ENCODE assay signal across 27 mouse cellular contexts in the genomic region with DNA sequence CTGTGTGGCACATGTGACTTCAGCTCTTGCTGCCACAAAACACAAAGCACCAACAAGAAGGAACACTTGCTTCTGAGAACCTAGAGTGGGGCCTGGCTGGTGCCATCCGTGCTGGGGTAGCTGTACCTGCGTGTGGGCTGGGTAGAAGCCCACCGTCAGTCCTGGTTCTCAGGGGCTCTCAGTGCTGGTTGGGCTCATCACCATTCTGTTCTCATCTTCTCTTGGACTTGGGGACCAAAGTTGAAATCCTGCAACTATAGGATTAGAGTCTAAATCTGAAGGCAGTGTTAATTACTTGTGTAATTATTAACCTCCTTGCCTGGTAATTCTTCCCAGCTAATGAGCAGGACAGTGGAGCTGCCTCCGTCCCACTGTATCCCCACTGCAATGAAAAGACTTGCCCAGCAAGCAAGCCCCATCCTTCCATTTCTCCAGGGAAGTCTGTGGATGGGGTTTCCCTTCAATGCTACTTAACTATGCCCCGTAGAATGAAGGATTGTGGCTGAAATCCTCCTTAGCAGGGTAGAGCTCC.
DNase-seq lines count a peak whose midpoint lies in the region; ATAC-seq lines count a peak whose summit lies in the region.
"Had no signal": no experiment of that assay in that cellular context is flagged by ENCODE, and none has a peak within 500 bp of the region (broad histone marks: within the 10 kb centered on the region; RNA-seq: fewer than 3 reads in every experiment).

No protein-coding gene starts in this region.

- no peak overlapping the region for H3K9ac ChIP-seq in forebrain, embryonic 11.5 days (ENCODE audit: low read length)
- no peak overlapping the region for H3K9ac ChIP-seq in kidney, embryonic 15.5 days
- H3K9ac ChIP-seq in hindbrain, embryonic 14.5 days: no peak overlapping the region
- H3K9ac ChIP-seq: embryonic facial prominence, embryonic 13.5 days; forebrain, embryonic 12.5 days; heart, embryonic 12.5 days; hindbrain, embryonic 13.5 days; liver, embryonic 12.5 days had no signal

- peak; percentile 59 for DNase-seq in forebrain, embryonic 11.5 days (ENCODE audit: low spot score)
- no peak for DNase-seq in forebrain, embryonic 10.5 days (ENCODE audit: extremely low spot score, low spot score)
- no peak for DNase-seq in kidney, adult 9 months
- peak; percentile 44 for DNase-seq in retina, postnatal 1 day
- DNase-seq in retina, embryonic 14.5 days (ENCODE audit: low spot score): no peak
- no peak for DNase-seq in hindbrain, embryonic 14.5 days (ENCODE audit: low spot score)
- DNase-seq: adrenal gland, postnatal 10 days; cerebellum, adult 11-12 months; cerebellum, adult 9-11 months; gastrocnemius, postnatal 25 days; heart, adult 18-20 months; heart, postnatal 4 days; layer of hippocampus, adult 9-11 months; lung, adult 18-20 months; lung, postnatal 4 days; thymus, postnatal 4 days had no signal

- 34% methylated on average over 5 of the region's 5 CpGs for WGBS in forebrain, embryonic 11.5 days
- 51% methylated on average over 5 of the region's 5 CpGs for WGBS in forebrain, embryonic 10.5 days
- 72% methylated on average over 5 of the region's 5 CpGs for WGBS in kidney, embryonic 15.5 days
- WGBS in hindbrain, embryonic 14.5 days: 69% methylated on average over 5 of the region's 5 CpGs

- peaks cover 9% of the 10 kb centered on the region; the same call in 1 of the 2 replicates for H3K27me3 ChIP-seq in forebrain, embryonic 11.5 days (ENCODE audit: control insufficient read depth, insufficient read depth, low read length)
- peaks cover 62% of the 10 kb centered on the region for H3K27me3 ChIP-seq in forebrain, embryonic 10.5 days (ENCODE audit: poor library complexity, severe bottlenecking)
- no peaks in the 10 kb centered on the region for H3K27me3 ChIP-seq in kidney, embryonic 15.5 days
- no peaks in the 10 kb centered on the region for H3K27me3 ChIP-seq in hindbrain, embryonic 14.5 days (ENCODE audit: control insufficient read depth, insufficient read depth, low read length)
- H3K27me3 ChIP-seq: heart, embryonic 12.5 days; hindbrain, embryonic 13.5 days; liver, embryonic 12.5 days; megakaryocyte, embryonic 14.5 days had no signal

- no peak overlapping the region for H3K27ac ChIP-seq in forebrain, embryonic 11.5 days (ENCODE audit: low read depth, low read length)
- H3K27ac ChIP-seq in forebrain, embryonic 10.5 days: no peak overlapping the region
- H3K27ac ChIP-seq in kidney, embryonic 15.5 days: peak overlapping the region; percentile 76; the same call in 1 of the 2 replicates
- H3K27ac ChIP-seq in hindbrain, embryonic 14.5 days: no peak overlapping the region
- H3K27ac ChIP-seq: embryonic facial prominence, embryonic 13.5 days; forebrain, embryonic 12.5 days; hindbrain, embryonic 13.5 days; liver, embryonic 12.5 days had no signal

- H3K4me1 ChIP-seq in forebrain, embryonic 11.5 days (replicated peaks; ENCODE audit: control insufficient read depth, insufficient read depth, low read length): peaks cover 10% of the 10 kb centered on the region; the same call in 1 of the 2 replicates
- H3K4me1 ChIP-seq in forebrain, embryonic 10.5 days: peaks cover 39% of the 10 kb centered on the region
- H3K4me1 ChIP-seq in kidney, embryonic 15.5 days: peaks cover 39% of the 10 kb centered on the region
- H3K4me1 ChIP-seq in hindbrain, embryonic 14.5 days (replicated peaks; ENCODE audit: control insufficient read depth, insufficient read depth, low read length): peaks cover 12% of the 10 kb centered on the region; the same call in 1 of the 2 replicates
- H3K4me1 ChIP-seq: liver, embryonic 12.5 days; megakaryocyte, embryonic 14.5 days had no signal

- no peaks in the 10 kb centered on the region for H3K36me3 ChIP-seq in forebrain, embryonic 11.5 days (ENCODE audit: control insufficient read depth, insufficient read depth, low read length)
- H3K36me3 ChIP-seq in forebrain, embryonic 10.5 days (replicated peaks): no peaks in the 10 kb centered on the region
- H3K36me3 ChIP-seq in kidney, embryonic 15.5 days: no peaks in the 10 kb centered on the region
- no peaks in the 10 kb centered on the region for H3K36me3 ChIP-seq in hindbrain, embryonic 14.5 days (replicated peaks; ENCODE audit: control insufficient read depth, insufficient read depth)
- H3K36me3 ChIP-seq: embryonic facial prominence, embryonic 13.5 days; forebrain, embryonic 12.5 days; G1E; heart, embryonic 12.5 days; hindbrain, embryonic 13.5 days; liver, embryonic 12.5 days had no signal

- 0 out of 2 replicates have a peak, but pooled peaks have one; percentile 40 for ATAC-seq in forebrain, embryonic 11.5 days (replicated peaks; ENCODE audit: low FRiP score)
- peak; percentile 67 for ATAC-seq in kidney, embryonic 15.5 days (replicated peaks; ENCODE audit: low FRiP score)
- ATAC-seq in hindbrain, embryonic 14.5 days (ENCODE audit: low FRiP score): no peak
- ATAC-seq: intestine, postnatal 0 days; liver, embryonic 12.5 days; lung, postnatal 0 days; midbrain, embryonic 16.5 days had no signal

- no peak overlapping the region for H3K4me2 ChIP-seq in forebrain, embryonic 11.5 days (ENCODE audit: low read depth, low read length, severe bottlenecking)
- H3K4me2 ChIP-seq in kidney, embryonic 15.5 days: no peak overlapping the region
- no peak overlapping the region for H3K4me2 ChIP-seq in hindbrain, embryonic 14.5 days (replicated peaks)
- H3K4me2 ChIP-seq: embryonic facial prominence, embryonic 13.5 days; heart, embryonic 12.5 days; hindbrain, embryonic 13.5 days; liver, embryonic 12.5 days had no signal

- H3K9me3 ChIP-seq in forebrain, embryonic 11.5 days (ENCODE audit: control insufficient read depth, low read length): no peaks in the 10 kb centered on the region
- no peaks in the 10 kb centered on the region for H3K9me3 ChIP-seq in forebrain, embryonic 10.5 days
- H3K9me3 ChIP-seq in kidney, embryonic 15.5 days (replicated peaks): no peaks in the 10 kb centered on the region
- H3K9me3 ChIP-seq in hindbrain, embryonic 14.5 days (ENCODE audit: control insufficient read depth, low read length): no peaks in the 10 kb centered on the region
- H3K9me3 ChIP-seq: embryonic facial prominence, embryonic 13.5 days; forebrain, embryonic 12.5 days; heart, embryonic 12.5 days; hindbrain, embryonic 13.5 days; liver, embryonic 12.5 days had no signal

- no peak overlapping the region for H3K4me3 ChIP-seq in forebrain, embryonic 11.5 days (ENCODE audit: low read depth, low read length)
- H3K4me3 ChIP-seq in forebrain, embryonic 10.5 days: no peak overlapping the region
- no peak overlapping the region for H3K4me3 ChIP-seq in kidney, embryonic 15.5 days (replicated peaks)
- no peak overlapping the region for H3K4me3 ChIP-seq in hindbrain, embryonic 14.5 days (replicated peaks; ENCODE audit: low read length)
- H3K4me3 ChIP-seq: embryonic facial prominence, embryonic 13.5 days; forebrain, embryonic 12.5 days; heart, embryonic 12.5 days; hindbrain, embryonic 13.5 days; liver, embryonic 12.5 days; megakaryocyte, embryonic 14.5 days had no signal

Comparison
In these comparisons a context has a peak if more than half of its experiments do, and no peak if none do; other contexts are left out.
1. DNase-seq: peak in forebrain, embryonic 11.5 days (single experiment) and retina, postnatal 1 day (single experiment); none in forebrain, embryonic 10.5 days (single experiment), kidney, adult 9 months (single experiment), retina, embryonic 14.5 days (single experiment) and hindbrain, embryonic 14.5 days (single experiment).